Mouse (Mus musculus) stomach, postnatal 0 days (tissue): ENCODE results near the gene Cdh15. TPM values are rescaled to one million over a fixed set of nuclear protein-coding genes. Genes with fewer than 3 reads are reported as not detected.

Experiments used
- ATAC-seq: fragments of 200-750 bp; cut with Nextera tagmentation; 2 replicates; pipeline ENCODE4 v1.8.0; 2017; ENCODE audit not compliant: low FRiP score, low TSS enrichment
- DNase-seq: peaks from one replicate; pipeline ENCODE4 v3.0.0-alpha.2; 2016; ENCODE audit warnings: low spot score
- H3K27ac ChIP-seq: fragments of 300-500 bp; sonication (generic); replicated peaks from 2 replicates; pipeline ENCODE4 v1.5.1; 2014; ENCODE audit warnings: mild to moderate bottlenecking, control low read depth
- H3K27me3 ChIP-seq: fragments of 300-500 bp; sonication (generic); 2 replicates; pipeline ENCODE4 v1.6.1; 2014; ENCODE audit warnings: low read length; ENCODE audit not compliant: control insufficient read depth, insufficient read depth
- H3K36me3 ChIP-seq: fragments of 300-500 bp; sonication (generic); 2 replicates; pipeline ENCODE4 v1.6.1; 2014; ENCODE audit warnings: low read length, mixed read lengths; ENCODE audit not compliant: control insufficient read depth, insufficient read depth
- H3K4me1 ChIP-seq: fragments of 300-500 bp; sonication (generic); replicated peaks from 2 replicates; pipeline ENCODE4 v1.6.1; 2014; ENCODE audit warnings: antibody characterized with exemption; ENCODE audit not compliant: control insufficient read depth, insufficient read depth
- H3K4me2 ChIP-seq: fragments of 300-500 bp; sonication (generic); replicated peaks from 2 replicates; pipeline ENCODE4 v1.6.1; 2014; ENCODE audit warnings: low read depth, mild to moderate bottlenecking, control low read depth, moderate library complexity
- H3K4me3 ChIP-seq: fragments of 300-500 bp; sonication (generic); 2 replicates; pipeline ENCODE4 v1.5.1; 2014; ENCODE audit warnings: low read depth, low read length, control low read depth
- H3K9ac ChIP-seq: fragments of 300-500 bp; sonication (generic); 2 replicates; pipeline ENCODE4 v1.6.1; 2014; ENCODE audit warnings: mild to moderate bottlenecking, low read length, control low read depth, mixed read lengths
- H3K9me3 ChIP-seq: fragments of 300-500 bp; sonication (generic); 2 replicates; pipeline ENCODE4 v1.6.1; 2016; ENCODE audit warnings: low read length; ENCODE audit not compliant: control insufficient read depth
- CTCF ChIP-seq: IDR thresholded peaks from 2 replicates; pipeline ENCODE4 v1.5.1; 2016; ENCODE audit warnings: antibody characterized with exemption, low read depth, mild to moderate bottlenecking, moderate library complexity
- EP300 ChIP-seq: optimal IDR thresholded peaks from 2 replicates; pipeline ENCODE3; 2016; ENCODE audit warnings: antibody characterized with exemption
- WGBS: fragments of 180-500 bp; shearing (Covaris S2); extraction: QIAGEN DNeasy Blood & Tissue Kit; methylation state at CpG from one replicate; pipeline ENCODE4 v1.1.7; 2014; 5-methylcytosine and 5-hydroxymethylcytosine counted together
- polyA plus RNA-seq: library from polyadenylated mRNA; unstranded; fragments of >200 nt; fragmentation: Nextera tagmentation; extraction: Ambion mirVana; gene quantifications from 2 replicates; pipeline ENCODE4 v1.2.1, GENCODE M21; 2015

The Cdh15 gene
- polyA plus RNA-seq, 1 experiment from 2014 or later = 0.23 TPM

DNA sequence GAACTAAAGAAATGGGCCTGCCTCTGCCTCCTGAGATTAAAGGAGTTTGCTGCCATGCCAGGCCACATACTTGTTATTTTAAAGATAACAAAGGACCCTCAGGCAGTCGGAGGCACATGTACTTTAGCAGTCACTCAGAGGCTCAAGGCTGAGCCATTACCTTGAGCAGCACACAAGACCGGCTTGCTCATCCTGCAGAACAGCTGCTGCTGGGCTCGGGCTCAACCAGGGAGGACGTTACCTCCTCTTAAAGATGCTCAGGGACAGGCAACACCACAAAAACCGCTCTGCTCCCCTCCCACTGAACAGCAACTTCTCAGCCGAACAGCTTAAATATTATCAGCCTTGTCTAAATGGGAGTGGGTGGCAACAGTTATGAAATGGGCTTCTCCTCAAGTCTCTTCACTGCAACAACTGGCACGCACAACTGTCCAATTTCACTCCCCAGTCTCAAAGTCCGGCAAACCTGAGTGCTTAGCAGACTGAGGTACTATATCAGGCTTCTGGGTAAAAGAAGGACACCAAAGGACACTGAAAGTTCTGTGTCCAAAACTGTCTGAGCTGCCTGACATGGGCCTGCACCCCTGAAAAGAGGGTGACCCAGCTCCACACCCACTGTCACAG lies 54.2 kb downstream of the Cdh15 start:
- no peak overlapping the region for H3K9ac ChIP-seq
- H3K9me3 ChIP-seq = no peaks in the 10 kb centered on the region
- no peaks in the 10 kb centered on the region for H3K27me3 ChIP-seq
- H3K4me1 ChIP-seq = no peaks in the 10 kb centered on the region
- whole genome bisulfite sequencing = 84% methylated on average over 8 of the region's 8 CpGs
- H3K4me2 ChIP-seq = no peak overlapping the region
- DNase-seq = no peak
- ATAC-seq = no peak
- H3K27ac ChIP-seq = no peak overlapping the region
- peaks cover 20% of the 10 kb centered on the region for H3K36me3 ChIP-seq
- TF ChIP-seq CTCF (no peak), EP300 (no peak)
- H3K4me3 ChIP-seq = no peak overlapping the region

DNA sequence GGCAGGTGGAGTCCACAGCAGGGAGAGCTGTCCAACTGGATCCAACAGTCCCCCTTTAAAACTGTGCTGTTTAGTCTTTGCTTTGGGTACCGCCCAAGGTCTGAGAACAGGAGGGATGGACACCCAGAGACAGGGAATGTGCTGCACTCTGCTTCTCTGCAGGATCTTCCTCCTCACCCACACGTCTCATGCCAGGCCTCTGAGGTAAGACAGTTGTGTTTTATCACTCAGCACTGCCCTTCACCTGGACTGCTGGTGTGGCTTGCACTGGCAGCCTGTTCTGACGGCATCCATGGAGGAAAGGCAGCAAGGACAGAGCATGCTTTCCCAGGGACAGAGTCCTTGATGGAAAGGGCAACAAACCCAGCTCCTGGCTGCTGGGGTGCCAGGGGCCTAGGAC lies 54.8 kb downstream of the Cdh15 start:
- Histone ChIP-seq H3K4me3 (no peak overlapping the region), H3K4me2 (no peak overlapping the region), H3K36me3 (peaks cover 16% of the 10 kb centered on the region), H3K9me3 (no peaks in the 10 kb centered on the region), H3K27ac (no peak overlapping the region), H3K9ac (no peak overlapping the region), H3K27me3 (no peaks in the 10 kb centered on the region), H3K4me1 (no peaks in the 10 kb centered on the region)
- DNase-seq (no peak), ATAC-seq (no peak)
- WGBS = 70% methylated on average over 3 of the region's 3 CpGs
- TF ChIP-seq CTCF (no peak), EP300 (no peak)

DNA sequence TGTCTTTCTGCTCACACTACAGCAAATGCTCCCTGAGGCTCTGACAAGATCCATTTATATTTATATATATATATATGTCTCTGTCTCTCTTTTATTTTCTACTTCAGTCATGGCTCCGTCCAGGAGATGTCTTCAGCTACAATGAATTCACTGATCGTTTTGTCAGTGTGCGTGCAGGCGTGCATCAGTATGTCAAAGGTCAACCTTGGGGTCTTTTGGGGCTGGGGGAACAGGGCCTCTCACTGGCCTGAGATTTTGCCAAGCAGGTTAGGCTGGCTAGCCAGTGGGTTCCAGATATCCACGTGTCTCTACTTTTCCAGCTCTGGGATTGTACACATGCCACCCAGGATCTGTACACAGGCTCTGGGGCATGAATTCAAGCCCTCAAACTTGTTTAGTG lies 55.2 kb downstream of the Cdh15 start:
- Histone ChIP-seq H3K4me2 (no peak overlapping the region), H3K4me3 (no peak overlapping the region), H3K27me3 (no peaks in the 10 kb centered on the region), H3K36me3 (peaks cover 15% of the 10 kb centered on the region), H3K9ac (no peak overlapping the region), H3K27ac (no peak overlapping the region), H3K4me1 (no peaks in the 10 kb centered on the region), H3K9me3 (no peaks in the 10 kb centered on the region)
- 82% methylated on average over 5 of the region's 5 CpGs for WGBS
- DNase-seq (no peak), ATAC-seq (no peak)
- no peak for TF ChIP-seq CTCF

DNA sequence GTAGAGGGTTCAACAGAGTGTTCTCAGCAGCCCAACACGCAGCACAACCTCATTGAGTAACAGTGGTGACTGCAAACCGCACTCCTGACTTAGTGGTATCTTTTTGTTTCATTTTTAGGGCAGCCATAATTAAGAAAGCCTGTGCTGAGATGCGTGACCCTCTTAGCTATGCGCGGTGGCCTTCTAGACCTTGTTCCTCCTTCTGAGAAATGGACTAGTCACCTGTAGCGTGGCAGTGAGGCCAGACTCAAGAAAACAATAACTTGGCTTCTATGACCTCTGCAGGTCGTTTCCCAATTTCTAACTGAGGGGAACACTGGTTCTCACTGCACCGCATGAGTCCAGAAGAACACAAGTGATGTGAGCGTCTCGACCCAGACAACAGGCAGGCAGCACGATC lies 56.7 kb downstream of the Cdh15 start:
- DNase-seq = no peak
- 91% methylated on average over 11 of the region's 11 CpGs for WGBS
- Histone ChIP-seq H3K9me3 (no peaks in the 10 kb centered on the region), H3K4me1 (no peaks in the 10 kb centered on the region), H3K27me3 (no peaks in the 10 kb centered on the region), H3K4me3 (no peak overlapping the region), H3K4me2 (no peak overlapping the region), H3K9ac (no peak overlapping the region), H3K27ac (no peak overlapping the region), H3K36me3 (peaks cover 11% of the 10 kb centered on the region)
- no peak for TF ChIP-seq EP300
- no peak for TF ChIP-seq CTCF
- ATAC-seq = no peak

DNA sequence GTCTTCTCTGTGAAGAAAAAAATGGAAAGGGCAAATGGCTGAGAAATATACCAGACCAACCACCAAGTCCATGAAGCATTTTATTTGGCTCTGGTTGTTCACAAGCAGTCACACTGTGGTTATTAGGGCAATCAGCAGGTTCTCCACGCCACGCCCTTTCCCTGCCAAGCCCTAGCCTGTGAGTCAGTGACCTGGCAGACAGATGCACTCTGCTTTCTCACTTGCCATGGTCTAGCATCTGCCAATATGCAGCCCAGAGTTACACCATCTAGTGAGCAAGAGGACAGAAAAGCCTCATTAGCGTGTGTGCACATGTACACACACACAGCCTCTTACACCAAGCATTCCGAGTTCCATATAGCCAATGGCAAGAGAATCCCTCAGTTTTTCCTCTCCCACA lies 57.6 kb downstream of the Cdh15 start:
- Histone ChIP-seq H3K27me3 (no peaks in the 10 kb centered on the region), H3K36me3 (peaks cover 7% of the 10 kb centered on the region), H3K27ac (peak overlapping the region; percentile 53; the same call in 1 of the 2 replicates), H3K4me3 (no peak overlapping the region), H3K4me1 (no peaks in the 10 kb centered on the region), H3K9me3 (no peaks in the 10 kb centered on the region), H3K4me2 (no peak overlapping the region), H3K9ac (no peak overlapping the region)
- WGBS = 71% methylated on average over 4 of the region's 4 CpGs
- TF ChIP-seq CTCF (no peak), EP300 (no peak)
- peak; percentile 53; the same call in 1 of the 2 replicates for ATAC-seq
- DNase-seq = peak; percentile 58

DNA sequence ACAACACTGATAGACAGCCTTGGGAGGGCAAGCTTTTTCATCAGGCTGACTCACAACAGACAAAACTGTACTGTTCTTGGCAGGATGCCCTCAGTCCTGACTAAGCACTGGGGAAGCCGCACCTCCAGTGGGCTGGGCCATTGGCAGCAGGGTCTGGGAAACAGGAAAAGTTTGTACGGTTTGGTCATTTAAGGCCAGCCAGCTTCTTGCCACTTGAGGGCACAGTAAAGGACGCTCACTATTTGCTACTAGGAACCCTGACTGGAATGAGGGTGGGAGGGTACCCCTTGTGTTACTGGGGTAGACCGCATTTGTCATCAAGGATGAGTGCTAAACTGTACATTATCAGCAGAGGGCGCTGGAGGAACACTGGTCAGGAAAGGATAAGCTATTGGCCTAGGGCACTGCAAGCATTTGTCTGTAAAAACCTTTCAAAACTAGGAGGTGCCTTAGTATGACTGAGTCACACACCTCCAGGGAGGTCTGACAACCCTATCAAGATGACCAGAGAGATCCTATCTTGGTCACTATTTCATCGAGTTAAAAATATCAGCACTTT lies 58.8 kb downstream of the Cdh15 start:
- Histone ChIP-seq H3K36me3 (peaks cover 7% of the 10 kb centered on the region), H3K9me3 (no peaks in the 10 kb centered on the region), H3K27me3 (no peaks in the 10 kb centered on the region), H3K4me2 (peak overlapping the region; percentile 18), H3K4me1 (no peaks in the 10 kb centered on the region), H3K9ac (no peak overlapping the region), H3K27ac (0 out of 2 replicates have a peak overlapping the region, but pooled peaks have one; percentile 26), H3K4me3 (no peak overlapping the region)
- 9% methylated on average over 6 of the region's 6 CpGs for WGBS
- ATAC-seq (peak; percentile 92), DNase-seq (peak; percentile 91)
- TF ChIP-seq EP300 (no peak), CTCF (peak; percentile 96)
